Mouse (Mus musculus) spleen, postnatal 10 days (tissue): Measurements from ENCODE around the gene Supt4a.
A peak's percentile ranks its signal among the peaks of the same experiment; 100 is the strongest.

Experiments
- DNase-seq, 2 experiments: peaks; one replicate each; pipeline ENCODE4 v3.0.0; 2021 to 2022; ENCODE audit warnings: low spot score in 2 of 2

Supt4a gene

GRCm38 (mm10) chr11:87751031-87751430 lies 13.7 kb downstream of the Supt4a start:
- DNase-seq = peak in 1 of 2 experiments; percentile 61

- DNase-seq = peak; percentile 74 to 80
Observed at GRCm38 (mm10) chr11:87751491-87751966, 14.2 kb downstream of the Supt4a start.

- peak in 1 of 2 experiments; percentile 26 for DNase-seq
Observed at GRCm38 (mm10) chr11:87752307-87752706, 15.0 kb downstream of the Supt4a start.

GRCm38 (mm10) chr11:87753255-87753654 lies 15.9 kb downstream of the Supt4a start:
- DNase-seq = peak; percentile 44 to 69

DNA sequence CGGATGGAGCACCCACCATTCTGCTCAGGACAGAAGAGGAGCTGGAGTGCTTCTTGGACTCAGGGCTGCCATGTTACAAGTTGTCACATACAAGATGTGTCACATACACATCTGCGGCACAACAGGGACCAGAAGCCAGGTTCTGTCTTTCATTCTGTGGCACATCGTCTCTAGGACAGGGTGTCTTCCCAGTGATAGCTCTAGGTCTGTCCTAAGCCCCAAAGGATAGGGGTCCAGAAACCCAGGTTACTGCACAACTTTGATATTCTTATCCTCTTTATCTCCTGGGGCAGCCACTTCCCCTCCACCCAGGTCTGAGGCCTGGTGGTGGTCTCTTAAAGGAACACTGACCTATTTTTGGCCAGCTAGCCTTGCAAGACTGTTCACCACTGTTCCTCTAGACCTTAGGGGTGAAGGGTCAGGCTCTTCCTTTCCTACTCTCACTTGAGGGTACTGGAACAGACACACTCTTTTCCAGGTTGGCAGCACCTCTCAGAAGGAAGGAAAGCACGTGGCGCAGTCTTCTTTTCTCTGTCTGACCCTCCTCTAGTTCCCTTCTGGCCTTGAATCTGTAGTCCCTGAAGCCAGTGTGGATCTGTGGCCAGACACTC lies 16.6 kb downstream of the Supt4a start:
- DNase-seq = peak; percentile 46 to 60

DNA sequence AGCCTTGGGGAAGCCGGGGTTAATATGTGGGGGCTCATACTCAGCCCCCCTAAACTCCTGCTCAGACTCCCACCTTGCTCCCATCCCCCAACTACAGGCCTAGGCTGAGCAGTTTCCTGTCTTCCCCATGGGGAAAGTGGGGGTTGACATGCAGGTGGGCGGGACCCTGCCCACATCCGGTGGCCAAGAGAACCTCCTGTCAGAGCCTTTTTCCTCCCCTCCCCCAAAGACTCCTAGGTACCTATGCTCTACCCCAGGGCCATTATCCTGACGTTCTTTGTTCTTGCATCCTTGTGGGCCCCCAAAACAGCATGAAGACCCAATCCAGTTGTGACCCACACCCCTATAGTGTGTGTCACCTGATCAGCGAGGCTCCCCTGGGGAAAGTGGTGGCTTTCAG lies 17.3 kb downstream of the Supt4a start:
- peak; percentile 70 to 80 for DNase-seq

- peak; percentile 94 to 97 for DNase-seq
Observed at GRCm38 (mm10) chr11:87755360-87756017, 18.1 kb downstream of the Supt4a start.

- DNase-seq = peak; percentile 80 to 81
Observed at GRCm38 (mm10) chr11:87756251-87756820, 19.0 kb downstream of the Supt4a start.

- DNase-seq = peak; percentile 63
Observed at GRCm38 (mm10) chr11:87757001-87757954, 19.9 kb downstream of the Supt4a start.

DNA sequence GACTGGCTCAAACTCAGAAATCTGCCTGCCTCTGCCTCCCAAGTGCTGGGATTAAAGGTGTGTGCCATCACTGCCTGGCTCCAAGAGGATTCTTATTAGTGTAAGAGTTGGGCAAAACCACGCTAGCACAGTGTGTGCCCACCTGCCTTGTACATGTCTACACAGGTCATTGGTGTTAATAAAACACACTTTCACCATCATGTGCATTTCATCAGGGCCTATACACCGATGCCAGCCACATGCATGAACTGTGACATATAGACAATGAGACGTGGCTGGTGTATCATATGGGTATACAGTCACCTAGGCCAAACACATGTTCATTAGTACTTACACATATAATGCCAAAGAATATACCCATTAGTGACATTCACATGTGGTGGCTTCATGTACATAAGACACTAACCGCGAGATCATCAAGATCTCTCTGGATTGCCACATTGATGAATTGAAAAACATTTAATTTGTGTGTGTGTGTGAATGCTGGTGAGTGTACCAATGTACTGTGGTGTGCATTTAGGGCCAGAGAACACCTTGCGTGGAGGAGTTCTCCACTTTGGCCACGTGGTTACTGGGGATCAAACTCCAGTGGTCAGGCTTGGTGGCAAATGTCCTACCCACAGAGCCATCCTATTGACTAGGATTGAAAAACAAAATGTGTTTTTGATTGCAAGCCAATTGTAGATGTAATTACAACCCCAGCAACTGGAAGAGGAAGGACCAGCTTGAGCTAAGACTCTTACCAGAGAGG lies 21.0 kb downstream of the Supt4a start:
- peak in 1 of 2 experiments; percentile 45 for DNase-seq

- no peak for DNase-seq
Observed at GRCm38 (mm10) chr11:87758957-87759608, 21.7 kb downstream of the Supt4a start.

GRCm38 (mm10) chr11:87759609-87760005 lies 22.3 kb downstream of the Supt4a start:
- peak; percentile 64 to 82 for DNase-seq

- DNase-seq = peak in 1 of 2 experiments; percentile 64
Observed at GRCm38 (mm10) chr11:87760301-87761081, 23.1 kb downstream of the Supt4a start, which contains the start of gene Tspoap1. Gene Tspoap1 (plus strand): TSS chr11:87760541.

- peak in 1 of 2 experiments; percentile 38 for DNase-seq
Observed at GRCm38 (mm10) chr11:87761181-87761721, 23.9 kb downstream of the Supt4a start.

- DNase-seq = no peak
Observed at GRCm38 (mm10) chr11:87761806-87762701, 24.7 kb downstream of the Supt4a start.

- no peak for DNase-seq
Observed at GRCm38 (mm10) chr11:87762702-87763385, 25.5 kb downstream of the Supt4a start.

DNA sequence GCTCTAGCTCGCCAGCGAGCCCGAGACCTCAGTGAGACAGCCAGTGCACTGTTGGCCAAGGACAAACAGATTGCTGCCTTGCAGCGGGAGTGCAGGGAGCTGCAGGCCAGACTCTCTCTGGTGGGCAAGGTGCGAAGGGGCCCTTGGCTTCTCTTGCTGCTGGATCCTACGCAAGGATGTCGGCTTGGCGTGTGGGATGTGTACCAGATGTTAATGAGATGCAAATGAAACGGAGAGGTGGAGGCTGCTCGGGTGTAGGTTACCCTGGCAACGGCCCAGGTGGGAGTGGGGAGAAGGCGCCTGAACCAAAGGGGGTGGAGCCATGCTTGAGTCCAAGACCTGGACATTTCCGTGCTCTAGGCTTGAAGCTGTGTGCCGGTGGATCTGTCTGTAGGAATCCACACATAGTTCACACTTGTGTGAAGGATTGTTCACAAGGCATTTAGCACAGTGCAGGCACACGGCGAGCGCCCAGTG lies 26.2 kb downstream of the Supt4a start:
- DNase-seq = peak; percentile 19 to 39
